Mouse (Mus musculus): Measurements from ENCODE around the gene Fndc8.
A peak's percentile ranks its signal among the peaks of the same experiment; 100 is the strongest.
"Not testable (repeated sequence)": the region's sequence is repeated elsewhere in the genome, so short reads cannot be mapped to it uniquely, and the experiment has no call there.

Gene Fndc8

GRCm38 (mm10) chr11:82910679-82911389, 18.9 kb downstream of the Fndc8 start:
- no peak for DNase-seq (ENCODE audit: low spot score in 2 of 2)

GRCm38 (mm10) chr11:82914711-82915352, 22.9 kb downstream of the Fndc8 start:
- peak in 1 of 2 experiments; percentile 66 for DNase-seq (ENCODE audit: low spot score in 2 of 2)

- DNase-seq (ENCODE audit: low spot score in 2 of 2) = no peak
These were observed 28.8 kb downstream of the Fndc8 start for GRCm38 (mm10) chr11:82920768-82921167.

GRCm38 (mm10) chr11:82921691-82922090, 29.8 kb downstream of the Fndc8 start:
- no peak for DNase-seq (ENCODE audit: low spot score in 2 of 2)

DNA sequence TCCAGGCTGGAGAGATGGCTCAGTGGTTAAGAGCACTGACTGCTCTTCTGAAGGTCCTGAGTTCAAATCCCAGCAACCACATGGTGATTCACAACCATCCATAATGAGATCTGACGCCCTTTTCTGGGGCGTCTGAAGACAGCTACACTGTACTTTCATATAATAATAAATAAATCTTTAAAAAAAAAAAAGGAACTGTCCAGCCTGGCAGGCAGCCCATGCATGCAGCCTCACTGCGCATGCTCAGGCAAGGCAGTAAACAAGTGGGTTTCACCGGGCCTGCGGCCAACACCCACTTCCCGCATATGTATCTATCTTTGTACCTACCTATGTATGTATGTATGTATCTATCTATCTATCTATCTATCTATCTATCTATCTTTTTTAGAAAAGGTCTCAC, 32.0 kb downstream of the Fndc8 start:
- DNase-seq (ENCODE audit: low spot score in 2 of 2) = not testable (repeated sequence)

- no peak for DNase-seq (ENCODE audit: low spot score in 2 of 2)
These were observed 37.1 kb downstream of the Fndc8 start for GRCm38 (mm10) chr11:82928897-82929632.

- no peak for DNase-seq (ENCODE audit: low spot score in 2 of 2)
These were observed 37.7 kb downstream of the Fndc8 start for GRCm38 (mm10) chr11:82929633-82929950.

- not testable (repeated sequence) for DNase-seq (ENCODE audit: low spot score in 2 of 2)
These were observed 38.5 kb downstream of the Fndc8 start for GRCm38 (mm10) chr11:82930391-82930955.

DNA sequence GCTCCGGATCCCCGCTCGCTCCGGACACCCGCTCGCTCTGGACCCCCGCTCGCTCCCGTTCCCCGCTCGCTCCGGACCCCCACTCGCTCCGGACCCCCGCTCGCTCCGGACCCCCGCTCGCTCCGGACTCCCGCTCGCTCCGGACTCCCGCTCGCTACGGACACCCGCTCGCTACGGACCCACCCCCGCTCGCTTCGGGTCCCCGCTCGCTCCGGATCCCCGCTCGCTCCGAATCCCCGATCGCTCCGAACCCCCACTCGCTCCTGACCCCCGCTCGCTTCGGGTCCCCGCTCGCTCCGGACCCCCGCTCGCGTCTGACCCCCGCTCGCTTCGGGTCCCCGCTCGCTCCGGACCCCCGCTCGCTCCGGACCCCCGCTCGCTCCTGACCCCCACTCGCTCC, 39.2 kb downstream of the Fndc8 start:
- not testable (repeated sequence) for DNase-seq (ENCODE audit: low spot score in 2 of 2)

- not testable (repeated sequence) for DNase-seq (ENCODE audit: low spot score in 2 of 2)
These were observed 39.9 kb downstream of the Fndc8 start for GRCm38 (mm10) chr11:82931671-82932450.

DNA sequence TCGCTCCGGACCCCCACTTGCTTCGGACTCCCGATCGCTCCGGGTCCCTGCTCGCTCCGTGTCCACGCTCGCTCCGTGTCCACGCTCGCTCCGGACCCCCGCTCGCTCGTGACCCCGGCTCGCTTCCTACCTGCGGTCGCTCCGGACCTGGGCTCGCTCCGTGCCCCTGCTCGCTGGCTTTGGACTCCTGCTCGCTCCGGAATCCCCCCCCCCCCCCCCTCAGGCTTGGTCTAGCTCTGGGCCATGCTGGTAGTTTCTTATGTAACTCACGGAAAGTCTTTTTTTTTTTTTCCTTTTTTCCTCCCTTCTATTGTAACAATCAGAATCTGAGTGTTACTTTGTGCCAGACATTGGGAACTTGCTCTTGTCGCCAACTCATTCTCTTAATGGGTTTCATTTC, 41.3 kb downstream of the Fndc8 start:
- DNase-seq (ENCODE audit: low spot score in 2 of 2) = no peak

- DNase-seq (ENCODE audit: low spot score in 2 of 2) = no peak
These were observed 51.4 kb downstream of the Fndc8 start for GRCm38 (mm10) chr11:82943336-82943735.

DNA sequence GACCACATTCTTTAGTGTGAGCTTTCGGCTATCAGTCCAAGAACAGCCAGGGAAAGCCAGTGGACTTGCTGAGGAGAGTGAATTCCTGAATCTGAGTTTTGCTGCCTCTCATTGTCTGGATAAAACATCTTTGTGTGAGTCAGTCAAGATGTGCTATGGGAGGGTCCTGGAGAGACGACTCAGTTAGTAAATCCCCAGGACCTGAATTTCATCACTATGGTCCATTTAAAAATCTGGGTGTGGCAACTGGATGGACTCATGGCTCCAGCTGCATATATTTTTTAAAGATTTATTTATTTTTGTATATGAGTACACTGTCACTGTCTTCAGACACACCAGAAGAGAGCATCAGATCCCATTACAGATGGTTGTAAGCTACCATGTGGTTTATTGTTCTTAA, 53.7 kb downstream of the Fndc8 start:
- no peak for DNase-seq (ENCODE audit: low spot score in 2 of 2)

DNA sequence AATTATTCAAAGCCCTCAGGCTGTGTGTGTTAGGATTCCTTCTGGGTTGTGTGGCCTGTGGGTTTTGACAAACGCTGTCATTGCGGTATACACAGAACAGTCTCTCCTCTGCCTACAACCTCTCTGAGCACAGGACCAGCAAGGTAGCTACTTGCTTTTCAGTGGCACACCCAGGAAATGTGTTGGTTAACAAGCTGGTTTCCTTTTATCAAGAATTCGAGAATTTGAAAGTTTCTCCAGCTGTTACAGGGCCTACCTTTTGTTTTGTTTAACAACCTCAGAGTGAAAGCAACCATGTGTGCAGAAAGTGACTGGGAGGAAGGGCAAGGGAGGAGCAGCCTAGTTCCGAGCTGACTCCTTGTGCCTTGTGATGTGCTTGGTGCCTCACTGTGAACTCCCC, 55.5 kb downstream of the Fndc8 start:
- DNase-seq (ENCODE audit: low spot score in 2 of 2) = no peak

DNA sequence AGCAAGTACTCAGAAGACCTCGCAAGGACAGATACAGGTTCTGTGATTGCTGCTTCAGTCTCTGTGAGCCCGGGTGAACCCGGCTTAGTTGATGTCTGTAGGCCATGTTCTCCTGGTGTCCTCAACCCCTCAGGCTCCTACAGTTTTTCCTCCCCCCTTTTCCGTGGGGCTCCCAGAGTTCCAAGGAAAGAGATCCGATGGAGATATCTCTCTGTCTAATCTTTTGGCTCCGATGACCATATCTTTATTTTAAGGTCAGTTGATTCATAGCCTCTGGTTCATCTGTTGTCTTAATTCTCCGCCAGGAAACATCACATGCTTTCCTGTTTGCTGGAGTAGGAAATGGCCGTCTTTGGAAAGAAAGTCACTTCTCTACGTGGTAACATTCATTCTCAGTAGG, 57.1 kb downstream of the Fndc8 start:
- DNase-seq (ENCODE audit: low spot score in 2 of 2) = no peak

Data from frontal cortex, postnatal 10 days (tissue).